Mouse (Mus musculus): ENCODE measurements at regions not wholly inside any gene's neighbourhood (a gene's known extent, or its start where the extent isn't known, plus 50 kb on each side); places are given as distances from the start of the nearest gene placed in this dataset.
"Not testable (repeated sequence)": the region's sequence is repeated elsewhere in the genome, so short reads cannot be mapped to it uniquely, and the experiment has no call there.

DNA sequence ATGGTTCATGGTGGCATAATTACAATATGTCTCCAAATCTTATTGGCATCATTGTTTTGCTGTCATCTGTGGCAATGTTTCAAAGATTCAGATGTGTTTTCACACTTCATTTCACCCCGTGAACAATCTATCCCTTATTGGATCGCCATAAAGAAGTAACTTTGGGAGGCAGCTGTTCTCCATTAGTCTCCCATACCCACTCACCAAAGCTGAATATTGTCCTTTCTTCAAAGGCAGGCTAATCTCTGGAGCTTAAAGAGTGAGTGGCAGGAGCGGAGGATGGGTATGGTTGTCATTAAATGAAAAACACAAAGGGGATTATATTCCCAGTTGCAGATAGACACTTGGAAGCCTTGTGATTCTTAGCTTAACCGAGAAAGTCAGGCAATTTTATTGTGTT, 2660.3 kb upstream of the Gm12353 start:
- in situ Hi-C loops (cut with MboI, MseI), result loop anchor here (10.0 kb wide), 1 partner anchor 1650 kb away; no protein-coding TSS in a partner anchor

DNA sequence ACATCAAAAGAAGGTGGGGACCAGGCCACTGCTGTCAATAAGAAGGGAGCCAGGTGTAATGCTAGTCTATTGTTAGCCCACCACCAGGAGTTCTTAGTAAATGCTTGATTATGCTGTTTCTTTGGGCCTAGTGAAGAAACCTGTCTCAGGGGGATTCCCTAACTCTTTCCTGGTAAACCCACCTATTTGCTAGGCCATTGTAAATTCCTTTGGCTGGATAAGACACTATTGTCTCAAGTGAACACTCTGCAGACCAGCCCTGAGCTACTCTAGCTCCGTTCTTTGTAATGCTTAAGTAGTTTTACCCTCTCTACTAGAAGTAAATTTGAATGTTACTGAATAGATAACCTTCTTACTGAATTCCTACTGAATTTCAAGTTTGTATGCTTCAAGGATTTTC, 2650.7 kb upstream of the Gm12353 start:
- in situ Hi-C loops (cut with MboI, MseI), result not testable (repeated sequence)

- in situ Hi-C loops (cut with MboI, MseI), result not testable (repeated sequence)
These were observed 2650.3 kb upstream of the Gm12353 start for GRCm38 (mm10) chr4:16954991-16955390.

DNA sequence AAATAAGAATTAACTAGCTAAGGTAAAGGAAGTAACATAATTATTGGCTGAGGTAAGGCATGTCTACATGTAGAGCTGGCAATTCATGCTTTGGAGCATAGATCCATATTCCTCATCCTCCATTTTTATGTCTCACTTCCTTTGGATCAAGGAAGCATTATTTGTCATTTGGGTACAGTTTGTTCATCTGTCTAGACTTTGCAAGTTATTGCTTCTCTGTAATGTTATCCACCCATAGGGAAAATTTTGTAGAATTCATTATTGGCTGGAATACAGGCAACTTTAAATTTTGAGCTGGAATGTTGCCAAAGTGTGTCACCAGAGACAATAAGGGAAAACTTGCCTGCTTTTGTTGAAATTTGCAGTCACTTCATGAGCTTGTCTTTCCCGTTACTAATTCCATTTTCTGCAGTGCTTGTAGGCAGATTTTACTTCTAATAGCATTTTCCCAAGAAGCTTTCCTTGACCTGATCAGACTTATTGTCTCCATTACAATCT, 2623.5 kb upstream of the Gm12353 start:
- in situ Hi-C loops (cut with MboI, MseI), result loop anchor here (10.0 kb wide), 1 partner anchor 893 kb away; no protein-coding TSS in a partner anchor

DNA sequence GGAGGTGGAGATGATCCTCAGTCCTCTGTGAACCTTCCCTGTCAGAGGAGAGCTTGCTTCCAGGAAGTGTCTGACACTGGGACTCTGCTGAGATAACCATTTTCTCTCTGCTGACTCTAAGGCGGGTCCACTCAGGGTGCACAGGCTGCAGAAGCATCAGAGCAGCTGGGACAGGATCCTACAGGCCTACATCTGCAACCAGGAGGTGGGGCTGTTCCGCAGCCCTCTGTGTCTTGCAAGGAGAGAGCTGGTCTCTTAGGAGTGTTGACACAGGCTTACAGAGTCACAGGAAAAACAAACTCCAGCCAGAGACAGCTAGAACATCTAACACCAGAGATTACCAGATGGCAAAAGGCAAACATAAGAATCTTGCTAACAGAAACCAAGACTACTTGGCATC, 2578.6 kb upstream of the Gm12353 start:
- in situ Hi-C loops (cut with MboI, MseI), result no loop called here

Data from T-helper 1 cell (primary cell).